Mouse (Mus musculus) kidney, adult 2 months (tissue): ENCODE data around the gene Lyplal1.

Experiments
- CTCF ChIP-seq: fragments of 200-500 bp; conservative IDR thresholded peaks from 2 replicates; pipeline ENCODE4 v1.5.1; 2011; ENCODE audit warnings: low read depth, mild to moderate bottlenecking, control low read depth, low read length, moderate library complexity, mixed read lengths; ENCODE audit not compliant: insufficient read depth, insufficient read length
- POLR2A ChIP-seq: fragments of 200-500 bp; IDR thresholded peaks from one replicate; pipeline ENCODE4 v1.6.1; 2011; ENCODE audit warnings: low read depth, low read length, control low read depth

GRCm38 (mm10) chr1:186102313-186102712, 14.8 kb downstream of the Lyplal1 start:
- TF ChIP-seq POLR2A, result no peak
- TF ChIP-seq CTCF, result no peak
